Comparison of ENCODE assay signal across 7 mouse cellular contexts in genomic region chr6:52160511-52161335, GRCm38 (mm10). TPM values are rescaled to one million over a fixed set of nuclear protein-coding genes. Genes with fewer than 3 reads are reported as not detected.
DNase-seq lines count a peak whose midpoint lies in the region; ATAC-seq and TF ChIP-seq lines count a peak whose summit lies in the region.

No protein-coding gene starts in this region.

- peaks cover 18% of the 10 kb centered on the region for H3K79me3 ChIP-seq in C2C12 (ENCODE audit: low read depth)

- peak overlapping the region; percentile 78 for H3K4me3 ChIP-seq in C2C12 (ENCODE audit: insufficient read depth, poor library complexity, severe bottlenecking)
- peak overlapping the region; percentile 70 for H3K4me3 ChIP-seq in hindbrain, embryonic 13.5 days
- peak overlapping the region; percentile 12 for H3K4me3 ChIP-seq in limb, embryonic 15.5 days
- peak overlapping the region; percentile 67 for H3K4me3 ChIP-seq in stomach, embryonic 15.5 days (replicated peaks)

- H3K9ac ChIP-seq in hindbrain, embryonic 13.5 days, result peak overlapping the region; percentile 91
- H3K9ac ChIP-seq in limb, embryonic 15.5 days, result no peak overlapping the region
- peak overlapping the region; percentile 23; the same call in 1 of the 2 replicates for H3K9ac ChIP-seq in stomach, embryonic 15.5 days

- peak overlapping the region; percentile 40 for H3ac ChIP-seq in C2C12 (ENCODE audit: control insufficient read depth, insufficient read length, low read depth)

- peaks cover 38% of the 10 kb centered on the region for H3K4me1 ChIP-seq in hindbrain, embryonic 13.5 days (replicated peaks)
- H3K4me1 ChIP-seq in limb, embryonic 15.5 days, result peaks cover 50% of the 10 kb centered on the region
- H3K4me1 ChIP-seq in stomach, embryonic 15.5 days, result peaks cover 24% of the 10 kb centered on the region

- H3K79me2 ChIP-seq in C2C12 (ENCODE audit: control insufficient read depth, insufficient read depth), result peaks cover 42% of the 10 kb centered on the region

- TF ChIP-seq CTCF in C2C12 (IDR thresholded peaks at IDR 0.05; ENCODE audit: control insufficient read depth, insufficient read depth, insufficient read length), result no peak

- H3K4me2 ChIP-seq in hindbrain, embryonic 13.5 days, result peak overlapping the region; percentile 88
- H3K4me2 ChIP-seq in limb, embryonic 15.5 days, result peak overlapping the region; percentile 99
- peak overlapping the region; percentile 88 for H3K4me2 ChIP-seq in stomach, embryonic 15.5 days

- peak; percentile 99 for DNase-seq in adipocyte (ENCODE audit: low spot score)
- no peak for DNase-seq in layer of hippocampus, adult 8-10 months (ENCODE audit: low spot score in 2 of 2)
- DNase-seq in left cerebral cortex, adult 11 months (ENCODE audit: low spot score), result no peak

- peak overlapping the region; percentile 96 for H3K27ac ChIP-seq in hindbrain, embryonic 13.5 days
- 0 out of 2 replicates have a peak overlapping the region, but pooled peaks have one; percentile 12 for H3K27ac ChIP-seq in limb, embryonic 15.5 days
- peak overlapping the region; percentile 96 for H3K27ac ChIP-seq in stomach, embryonic 15.5 days

- ATAC-seq in hindbrain, embryonic 13.5 days (ENCODE audit: low FRiP score), result no peak
- ATAC-seq in limb, embryonic 15.5 days (ENCODE audit: insufficient number of reproducible peaks, low FRiP score, low TSS enrichment, low read depth), result no peak
- ATAC-seq in stomach, embryonic 15.5 days (ENCODE audit: insufficient read depth, low FRiP score, low read depth), result no peak

- 2% methylated on average over 30 of the region's 30 CpGs for WGBS in hindbrain, embryonic 13.5 days
- WGBS in limb, embryonic 15.5 days, result 8% methylated on average over 30 of the region's 30 CpGs
- 5% methylated on average over 30 of the region's 30 CpGs for WGBS in stomach, embryonic 15.5 days

- no peaks in the 10 kb centered on the region for H3K27me3 ChIP-seq in C2C12 (ENCODE audit: control insufficient read depth, insufficient read depth, insufficient read length)
- H3K27me3 ChIP-seq in hindbrain, embryonic 13.5 days, result peaks cover 41% of the 10 kb centered on the region
- peaks cover 81% of the 10 kb centered on the region for H3K27me3 ChIP-seq in limb, embryonic 15.5 days
- H3K27me3 ChIP-seq in stomach, embryonic 15.5 days (replicated peaks), result peaks cover 13% of the 10 kb centered on the region; the same call in 1 of the 2 replicates

- peaks cover 19% of the 10 kb centered on the region for H3K36me3 ChIP-seq in C2C12 (ENCODE audit: control insufficient read depth, insufficient read depth)
- no peaks in the 10 kb centered on the region for H3K36me3 ChIP-seq in hindbrain, embryonic 13.5 days
- no peaks in the 10 kb centered on the region for H3K36me3 ChIP-seq in limb, embryonic 15.5 days
- H3K36me3 ChIP-seq in stomach, embryonic 15.5 days, result no peaks in the 10 kb centered on the region

- no peaks in the 10 kb centered on the region for H3K9me3 ChIP-seq in hindbrain, embryonic 13.5 days
- no peaks in the 10 kb centered on the region for H3K9me3 ChIP-seq in limb, embryonic 15.5 days
- H3K9me3 ChIP-seq in stomach, embryonic 15.5 days, result no peaks in the 10 kb centered on the region

TF ChIP-seq in C2C12, 6 proteins besides CTCF, POLR2A, EP300 and RAD21:
- TF ChIP-seq MAX (IDR thresholded peaks at IDR 0.05), result no peak
- TF ChIP-seq USF1 (IDR thresholded peaks at IDR 0.05; ENCODE audit: low read depth), result no peak
- TF ChIP-seq FOSL1 (IDR thresholded peaks at IDR 0.05; ENCODE audit: insufficient read depth, low read length, poor library complexity, severe bottlenecking), result no peak
- TF ChIP-seq MYOG (IDR thresholded peaks at IDR 0.05; ENCODE audit: control insufficient read depth, extremely low read depth, insufficient read length), result no peak
- no peak for TF ChIP-seq CEBPB (IDR thresholded peaks at IDR 0.05; ENCODE audit: low read depth)
- TF ChIP-seq MYOD1 (IDR thresholded peaks at IDR 0.05; ENCODE audit: control insufficient read depth, insufficient read length, low read depth), result no peak

RNA-seq across cellular contexts. Expression of gene Hoxa1, which starts 2.6 kb away (rescaled TPM):
- 0.96 TPM for polyA plus RNA-seq in C2C12 (2012; fragmentation: generic; extraction: Trizol)
- polyA plus RNA-seq in hindbrain, embryonic 13.5 days (2015; fragmentation: Nextera tagmentation; extraction: Ambion mirVana), result 1.5 and 2.0 TPM in 2 replicates
- 0.52 and 0.68 TPM in 2 replicates for polyA plus RNA-seq in limb, embryonic 15.5 days (2015; fragmentation: Nextera tagmentation; extraction: Ambion mirVana)
- 1.3 and 2.2 TPM in 2 replicates for polyA plus RNA-seq in stomach, embryonic 15.5 days (2015; fragmentation: Nextera tagmentation; extraction: Ambion mirVana)
- not detected for total RNA-seq in layer of hippocampus, adult 8-10 months (2022)

RNA-seq across cellular contexts. Expression of gene Hoxa2, which starts 3.9 kb away (rescaled TPM):
- 0.16 TPM for polyA plus RNA-seq in C2C12 (2012; fragmentation: generic; extraction: Trizol)
- polyA plus RNA-seq in hindbrain, embryonic 13.5 days (2015; fragmentation: Nextera tagmentation; extraction: Ambion mirVana), result 39.1 and 40.2 TPM in 2 replicates
- polyA plus RNA-seq in limb, embryonic 15.5 days (2015; fragmentation: Nextera tagmentation; extraction: Ambion mirVana), result 0.59 and 0.76 TPM in 2 replicates
- 8.8 and 12.2 TPM in 2 replicates for polyA plus RNA-seq in stomach, embryonic 15.5 days (2015; fragmentation: Nextera tagmentation; extraction: Ambion mirVana)
- not detected for total RNA-seq in layer of hippocampus, adult 8-10 months (2022)

RNA-seq across cellular contexts. Expression of gene 5730596B20Rik, which starts 16.6 kb away (rescaled TPM):
- 0.07 TPM for polyA plus RNA-seq in C2C12 (2012; fragmentation: generic; extraction: Trizol)
- polyA plus RNA-seq in hindbrain, embryonic 13.5 days (2015; fragmentation: Nextera tagmentation; extraction: Ambion mirVana), result 7.6 and 8.3 TPM in 2 replicates
- polyA plus RNA-seq in limb, embryonic 15.5 days (2015; fragmentation: Nextera tagmentation; extraction: Ambion mirVana), result 0.10 and 0.26 TPM in 2 replicates
- 2.6 and 3.1 TPM in 2 replicates for polyA plus RNA-seq in stomach, embryonic 15.5 days (2015; fragmentation: Nextera tagmentation; extraction: Ambion mirVana)
- not detected for total RNA-seq in layer of hippocampus, adult 8-10 months (2022)

RNA-seq across cellular contexts. Expression of gene Hoxa4, which starts 30.8 kb away (rescaled TPM):
- 0.74 TPM for polyA plus RNA-seq in C2C12 (2012; fragmentation: generic; extraction: Trizol)
- polyA plus RNA-seq in hindbrain, embryonic 13.5 days (2015; fragmentation: Nextera tagmentation; extraction: Ambion mirVana), result 14.5 and 14.8 TPM in 2 replicates
- polyA plus RNA-seq in limb, embryonic 15.5 days (2015; fragmentation: Nextera tagmentation; extraction: Ambion mirVana), result 0.52 and 0.63 TPM in 2 replicates
- polyA plus RNA-seq in stomach, embryonic 15.5 days (2015; fragmentation: Nextera tagmentation; extraction: Ambion mirVana), result 4.4 and 5.3 TPM in 2 replicates
- not detected for total RNA-seq in layer of hippocampus, adult 8-10 months (2022)

RNA-seq across cellular contexts. Expression of gene Hoxa5, which starts 43.7 kb away (rescaled TPM):
- polyA plus RNA-seq in C2C12 (2012; fragmentation: generic; extraction: Trizol), result 1.5 TPM
- 116 and 150 TPM in 2 replicates for polyA plus RNA-seq in hindbrain, embryonic 13.5 days (2015; fragmentation: Nextera tagmentation; extraction: Ambion mirVana)
- polyA plus RNA-seq in limb, embryonic 15.5 days (2015; fragmentation: Nextera tagmentation; extraction: Ambion mirVana), result 1.7 and 2.1 TPM in 2 replicates
- 19.8 and 20.2 TPM in 2 replicates for polyA plus RNA-seq in stomach, embryonic 15.5 days (2015; fragmentation: Nextera tagmentation; extraction: Ambion mirVana)
- total RNA-seq in layer of hippocampus, adult 8-10 months (2022), result not detected

Comparison
In these comparisons a context has a peak if more than half of its experiments do, and no peak if none do; other contexts are left out.
1. H3K4me3 ChIP-seq: peak in every context shown above with its lines; median percentile 78 in C2C12; 70 in hindbrain, embryonic 13.5 days; 67 in stomach, embryonic 15.5 days; 12 in limb, embryonic 15.5 days.
2. H3K27ac ChIP-seq: peak in every context shown above with its lines; median percentile 96 in hindbrain, embryonic 13.5 days; 96 in stomach, embryonic 15.5 days; 12 in limb, embryonic 15.5 days.